Mouse (Mus musculus): ENCODE data around the gene Rasgrp1.

DNA sequence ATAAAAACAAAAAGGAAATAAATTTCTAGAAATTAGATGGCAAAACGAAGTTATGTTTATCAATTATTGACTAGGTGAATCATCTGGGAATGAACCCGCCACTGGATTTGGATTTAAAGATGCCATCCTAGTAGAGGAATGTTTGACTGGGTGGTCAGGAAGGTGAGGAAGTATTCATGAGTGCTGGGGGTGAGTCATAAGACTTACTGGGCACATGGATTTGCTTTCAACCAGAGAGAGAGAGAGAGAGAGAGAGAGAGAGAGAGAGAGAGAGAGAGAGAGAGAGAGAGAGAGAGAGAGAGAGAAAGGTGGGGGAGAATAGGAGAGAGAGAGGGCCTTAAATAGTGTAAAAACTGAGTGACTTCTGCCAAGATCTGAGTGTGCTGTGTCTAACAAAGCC is 87.4 kb downstream of the Rasgrp1 start:
- TF ChIP-seq TBP (conservative IDR thresholded peaks at IDR 0.05; ENCODE audit: low read depth, low read length) (no peak), EP300 (IDR thresholded peaks at IDR 0.05; ENCODE audit: low read length) (no peak), HCFC1 (IDR thresholded peaks at IDR 0.05; ENCODE audit: low read depth, low read length) (no peak), MAX (IDR thresholded peaks at IDR 0.05; ENCODE audit: low read length) (no peak), USF2 (conservative IDR thresholded peaks at IDR 0.05; ENCODE audit: low read depth, low read length) (no peak), ETS1 (conservative IDR thresholded peaks at IDR 0.05; ENCODE audit: low read depth, low read length) (no peak), KAT2A (IDR thresholded peaks at IDR 0.05; ENCODE audit: insufficient replicate concordance, low read length) (no peak), CTCF (conservative IDR thresholded peaks at IDR 0.05 in 1 of 2, IDR thresholded peaks at IDR 0.05 in 1 of 2; ENCODE audit: low read depth in 2 of 2, low read length in 2 of 2) (no peak), RAD21 (IDR thresholded peaks at IDR 0.05; ENCODE audit: low read depth, low read length) (no peak), POLR2A (IDR thresholded peaks at IDR 0.05; ENCODE audit: low read depth, low read length) (no peak), POLR2AphosphoS2 (IDR thresholded peaks at IDR 0.05; ENCODE audit: low read depth, low read length) (no peak)
